Mouse (Mus musculus) myocyte (in vitro differentiated cells): Measurements from ENCODE around the gene Ppm1n. TPM values are rescaled to one million over a fixed set of nuclear protein-coding genes. Genes with fewer than 3 reads are reported as not detected.

Experiments
- H3K27me3 ChIP-seq: one replicate; pipeline ENCODE4 v1.6.1; 2011; ENCODE audit not compliant: control insufficient read depth, insufficient read depth, insufficient read length
- H3K36me3 ChIP-seq: one replicate; pipeline ENCODE4 v1.6.1; 2011; ENCODE audit not compliant: control insufficient read depth, insufficient read depth
- H3K4me2 ChIP-seq: one replicate; pipeline ENCODE4 v1.6.1; 2011; ENCODE audit warnings: low read depth, control low read depth
- H3K4me3 ChIP-seq: one replicate; pipeline ENCODE4 v1.5.1; 2011; ENCODE audit warnings: mild to moderate bottlenecking, control low read depth, moderate library complexity
- H3K79me2 ChIP-seq: one replicate; pipeline ENCODE4 v1.6.1; 2011; ENCODE audit not compliant: control insufficient read depth, insufficient read depth
- H3ac ChIP-seq: one replicate; pipeline ENCODE4 v1.6.1; 2011; ENCODE audit not compliant: control insufficient read depth, insufficient read length
- CEBPB ChIP-seq: IDR thresholded peaks from 2 replicates; pipeline ENCODE4 v1.6.1; 2011; ENCODE audit warnings: mild to moderate bottlenecking, moderate library complexity; ENCODE audit not compliant: poor library complexity, insufficient read depth, severe bottlenecking
- E2F4 ChIP-seq: IDR thresholded peaks from one replicate; pipeline ENCODE4 v1.6.1; 2011; ENCODE audit warnings: mild to moderate bottlenecking, control low read depth, moderate library complexity; ENCODE audit not compliant: insufficient read depth
- MAX ChIP-seq: IDR thresholded peaks from one replicate; pipeline ENCODE4 v1.6.1; 2011; ENCODE audit warnings: low read depth, mild to moderate bottlenecking, control low read depth
- MYOD1 ChIP-seq, 3 experiments: IDR thresholded peaks; one replicate each; pipeline ENCODE4 v1.6.1; 2011; ENCODE audit warnings: control low read depth in 2 of 3, low read depth in 2 of 3, mild to moderate bottlenecking in 2 of 3, moderate library complexity in 1 of 3; ENCODE audit not compliant: insufficient read length in 2 of 3, control insufficient read depth in 1 of 3
- MYOG ChIP-seq, 3 experiments: IDR thresholded peaks; one replicate each; pipeline ENCODE4 v1.6.1; 2011; ENCODE audit warnings: control low read depth in 2 of 3, low read depth in 2 of 3, mild to moderate bottlenecking in 2 of 3; ENCODE audit not compliant: insufficient read length in 2 of 3, control insufficient read depth in 1 of 3, insufficient read depth in 1 of 3
- POLR2A ChIP-seq: IDR thresholded peaks from one replicate; pipeline ENCODE4 v1.6.1; 2011; ENCODE audit warnings: low read depth, mild to moderate bottlenecking, control low read depth, moderate library complexity; ENCODE audit not compliant: insufficient read length
- POLR2AphosphoS2 ChIP-seq: IDR thresholded peaks from one replicate; pipeline ENCODE4 v1.6.1; 2011; ENCODE audit warnings: low read depth, control low read depth; ENCODE audit not compliant: insufficient read length
- REST ChIP-seq: IDR thresholded peaks from one replicate; pipeline ENCODE4 v1.6.1; 2011; ENCODE audit warnings: mild to moderate bottlenecking, control low read depth, moderate library complexity; ENCODE audit not compliant: insufficient read depth, insufficient read length
- SRF ChIP-seq: IDR thresholded peaks from one replicate; pipeline ENCODE4 v1.6.1; 2011; ENCODE audit warnings: low read depth; ENCODE audit not compliant: control insufficient read depth, insufficient read length
- TCF12 ChIP-seq: IDR thresholded peaks from one replicate; pipeline ENCODE4 v1.6.1; 2011; ENCODE audit warnings: mild to moderate bottlenecking, control low read depth; ENCODE audit not compliant: poor library complexity, insufficient read depth, severe bottlenecking
- TCF3 ChIP-seq: IDR thresholded peaks from one replicate; pipeline ENCODE4 v1.6.1; 2011; ENCODE audit warnings: low read depth, control low read depth; ENCODE audit not compliant: insufficient read length
- USF1 ChIP-seq: IDR thresholded peaks from one replicate; pipeline ENCODE4 v1.6.1; 2011; ENCODE audit warnings: low read depth, mild to moderate bottlenecking, control low read depth, moderate library complexity
- polyA plus RNA-seq: library from polyadenylated mRNA; unstranded; fragments of >200 nt; fragmentation: generic; extraction: Trizol; gene quantifications from one replicate; pipeline ENCODE4 v1.2.1, GENCODE M21; 2012; ENCODE audit warnings: missing spikeins

The Ppm1n gene
- polyA plus RNA-seq: 0.42 TPM

- Histone ChIP-seq H3K4me2 (peak within 1 kb of the TSS; percentile 48), H3K79me2 (no peaks in the 10 kb centered on the region), H3K36me3 (no peaks in the 10 kb centered on the region), H3K27me3 (peaks cover 12% of the 10 kb centered on the region), H3K4me3 (no peak within 1 kb of the TSS), H3ac (no peak within 1 kb of the TSS)
- TF ChIP-seq POLR2A (peak; percentile 28), MYOD1 (IDR thresholded peaks at IDR 0.05; ENCODE audit: control insufficient read depth in 1 of 3, insufficient read length in 2 of 3, low read depth in 2 of 3) (no peak)
Observed at GRCm38 (mm10) chr7:19279581-19280114, at the start of gene Ppm1n. Gene Ppm1n (minus strand): TSS chr7:19280064.

- Histone ChIP-seq H3K79me2 (peaks cover 2% of the 10 kb centered on the region), H3ac (no peak overlapping the region), H3K4me2 (no peak overlapping the region), H3K27me3 (no peaks in the 10 kb centered on the region), H3K36me3 (no peaks in the 10 kb centered on the region), H3K4me3 (no peak overlapping the region)
- TF ChIP-seq USF1 (no peak), MYOG (IDR thresholded peaks at IDR 0.05; ENCODE audit: control insufficient read depth in 1 of 3, insufficient read depth in 1 of 3, insufficient read length in 2 of 3, low read depth in 2 of 3) (no peak), MYOD1 (IDR thresholded peaks at IDR 0.05; ENCODE audit: control insufficient read depth in 1 of 3, insufficient read length in 2 of 3, low read depth in 2 of 3) (no peak), TCF3 (no peak), REST (no peak), SRF (no peak), E2F4 (no peak), MAX (no peak), TCF12 (no peak), POLR2A (no peak), POLR2AphosphoS2 (no peak), CEBPB (no peak)
Observed at GRCm38 (mm10) chr7:19328425-19328824, 48.6 kb upstream of the Ppm1n start.

DNA sequence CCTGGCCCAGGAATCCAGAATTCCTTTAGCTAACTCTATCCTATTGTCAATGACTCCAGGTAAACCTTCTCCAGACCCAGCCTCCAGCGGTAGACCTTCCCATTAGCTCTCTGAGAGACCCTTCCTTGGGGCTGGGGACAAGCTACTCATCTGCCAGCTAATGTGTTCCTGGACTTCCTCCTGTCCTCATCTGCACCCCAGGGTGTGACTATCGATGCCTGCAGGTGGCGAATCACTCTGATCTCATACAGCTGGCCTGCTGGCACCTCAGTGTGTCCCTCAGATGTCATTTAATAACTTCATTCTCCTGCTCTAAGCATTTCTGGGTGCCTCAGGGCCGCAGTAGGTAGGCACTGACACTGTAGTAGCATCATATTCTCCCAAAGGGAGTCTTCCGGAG lies 47.9 kb upstream of the Ppm1n start:
- Histone ChIP-seq H3K79me2 (no peaks in the 10 kb centered on the region), H3K4me2 (peak overlapping the region; percentile 100), H3ac (no peak overlapping the region), H3K27me3 (no peaks in the 10 kb centered on the region), H3K4me3 (peak overlapping the region; percentile 26), H3K36me3 (no peaks in the 10 kb centered on the region)
- TF ChIP-seq MYOG (IDR thresholded peaks at IDR 0.05; ENCODE audit: control insufficient read depth in 1 of 3, insufficient read depth in 1 of 3, insufficient read length in 2 of 3, low read depth in 2 of 3) (no peak), TCF3 (no peak), MYOD1 (IDR thresholded peaks at IDR 0.05; ENCODE audit: control insufficient read depth in 1 of 3, insufficient read length in 2 of 3, low read depth in 2 of 3) (no peak), CEBPB (no peak), REST (no peak), USF1 (no peak), MAX (no peak), POLR2AphosphoS2 (no peak), POLR2A (no peak), SRF (no peak), E2F4 (no peak), TCF12 (no peak)

DNA sequence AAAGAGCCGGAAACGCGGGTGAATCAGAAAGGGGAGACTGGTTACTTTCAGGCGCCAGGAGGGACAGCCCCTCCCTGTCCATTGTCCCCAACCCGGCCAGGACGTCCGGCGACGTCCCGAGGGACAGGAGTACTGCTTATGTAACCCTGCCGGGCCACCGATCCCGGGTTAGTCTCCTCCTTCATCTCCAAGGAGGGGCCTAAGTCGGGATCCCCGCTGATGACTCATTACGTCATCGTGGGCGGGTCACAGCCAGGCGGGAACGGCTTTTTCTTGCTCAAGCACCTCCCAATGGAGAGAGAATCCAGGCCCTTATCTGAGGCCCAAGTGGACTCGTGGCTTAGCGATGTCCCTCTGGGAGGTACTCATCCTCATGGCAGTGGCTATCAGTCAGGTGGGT lies 47.3 kb upstream of the Ppm1n start:
- Histone ChIP-seq H3K79me2 (no peaks in the 10 kb centered on the region), H3ac (no peak overlapping the region), H3K4me2 (peak overlapping the region; percentile 100), H3K4me3 (peak overlapping the region; percentile 26), H3K36me3 (no peaks in the 10 kb centered on the region), H3K27me3 (no peaks in the 10 kb centered on the region)
- no peak for TF ChIP-seq SRF
- TF ChIP-seq TCF12: no peak
- TF ChIP-seq MYOD1 (IDR thresholded peaks at IDR 0.05; ENCODE audit: control insufficient read depth in 1 of 3, insufficient read length in 2 of 3, low read depth in 2 of 3): no peak
- TF ChIP-seq POLR2AphosphoS2: peak; percentile 68
- TF ChIP-seq POLR2A: peak; percentile 76
- TF ChIP-seq E2F4: peak; percentile 50
- no peak for TF ChIP-seq MYOG (IDR thresholded peaks at IDR 0.05; ENCODE audit: control insufficient read depth in 1 of 3, insufficient read depth in 1 of 3, insufficient read length in 2 of 3, low read depth in 2 of 3)
- TF ChIP-seq CEBPB: 0 out of 2 replicates have a peak, but pooled peaks have one; percentile 29
- TF ChIP-seq REST: no peak
- no peak for TF ChIP-seq USF1
- no peak for TF ChIP-seq MAX
- no peak for TF ChIP-seq TCF3

- Histone ChIP-seq H3K79me2 (no peaks in the 10 kb centered on the region), H3ac (no peak overlapping the region), H3K27me3 (no peaks in the 10 kb centered on the region), H3K36me3 (no peaks in the 10 kb centered on the region), H3K4me3 (peak overlapping the region; percentile 26), H3K4me2 (peak overlapping the region; percentile 100)
- TF ChIP-seq POLR2A (peak; percentile 31), USF1 (no peak)
Observed at GRCm38 (mm10) chr7:19326359-19326758, 46.5 kb upstream of the Ppm1n start.
